Mouse (Mus musculus) mouse embryonic stem cell (cell line): ENCODE data around the gene Adamtsl4.

ENCODE experiments used
- in situ Hi-C, 2 experiments: fragments of 300-500 bp; cut with MboI; formaldehyde crosslinking; loops; 1 replicate in 1 of 2; 3 replicates in 1 of 2; pipeline ENCODE4 v1.14.3; 2019 to 2020; ENCODE audit warnings: low sequenced_read_pairs in 2 of 2, low pct_unique_long_range_greater_than_20kb in 1 of 2, mixed read lengths in 1 of 2; ENCODE audit not compliant: unreplicated experiment in 1 of 2

Adamtsl4 gene

DNA sequence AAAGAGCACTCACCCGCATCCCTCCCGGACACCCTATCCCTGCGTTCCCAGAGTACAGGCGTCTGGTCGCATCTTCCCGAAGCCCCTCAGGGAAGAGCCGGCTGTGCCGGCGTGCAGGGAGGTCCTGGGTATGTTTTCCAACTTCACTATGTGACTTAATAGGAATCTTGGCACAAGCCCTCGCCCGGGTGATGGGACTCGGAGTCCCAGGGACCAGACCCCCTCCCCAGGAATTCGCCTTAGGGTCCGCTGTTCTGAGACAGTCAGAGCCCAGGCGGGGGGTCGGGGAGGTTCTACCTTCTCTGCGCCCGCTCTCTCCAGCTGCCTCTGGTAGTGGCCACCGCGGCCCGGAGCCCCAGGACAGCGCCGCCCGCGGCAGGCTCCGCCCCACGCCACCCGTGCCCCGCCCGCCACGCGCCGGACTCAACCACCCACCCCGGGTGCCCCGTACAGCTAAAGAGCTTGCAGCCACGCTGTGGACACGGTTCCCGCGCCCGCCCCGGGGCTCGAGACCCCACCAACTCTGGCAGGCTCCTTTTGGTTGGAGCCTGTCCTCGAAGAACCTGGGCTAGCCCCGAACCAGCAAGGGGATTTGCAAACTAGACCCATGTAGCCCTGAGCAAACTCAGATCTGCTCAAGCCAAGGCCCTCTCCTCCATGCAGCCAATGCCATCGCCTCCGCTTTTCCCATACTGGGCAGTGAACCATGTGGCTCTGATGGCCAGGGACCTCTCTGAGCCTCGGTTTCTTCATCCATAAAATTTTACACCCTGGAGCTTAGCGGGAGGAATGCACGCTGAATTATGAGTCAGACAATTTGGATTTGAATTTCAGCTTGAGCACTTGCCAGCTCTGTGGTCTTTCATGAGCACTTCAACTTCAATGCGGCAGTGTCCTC is at the start of gene Adamtsl4:
Gene Adamtsl4 (minus strand): TSS at position 394 of the 898 bp plus-strand sequence.
- in situ Hi-C loops = no loop called here

DNA sequence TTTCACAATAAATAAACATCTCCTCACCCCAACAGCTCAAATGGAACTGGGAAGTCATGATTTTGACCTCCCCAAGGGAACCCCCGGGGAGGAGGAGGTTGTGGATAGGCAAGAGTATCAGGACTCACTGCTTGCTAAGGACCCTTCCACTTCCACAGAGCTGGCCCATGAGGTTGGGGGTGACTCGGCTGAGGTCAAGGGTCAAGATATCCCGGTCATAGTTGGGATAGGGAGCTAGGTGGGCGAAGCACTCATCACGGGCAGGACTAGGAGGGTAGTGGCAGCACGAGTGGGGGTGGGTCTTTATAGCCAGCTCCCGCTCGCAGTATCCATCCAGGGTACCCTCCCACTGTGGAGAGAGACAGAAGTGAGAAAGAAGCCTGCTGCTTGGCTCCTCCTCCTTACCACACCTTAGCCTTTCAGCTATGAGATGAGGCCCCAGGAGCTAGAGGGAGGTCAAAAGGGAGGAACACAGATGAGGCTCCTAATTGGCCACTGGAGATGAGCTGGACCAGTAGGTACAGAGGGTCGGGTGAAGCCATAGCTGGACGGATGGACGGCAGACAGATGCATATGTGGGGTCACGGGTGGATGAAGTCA is 47.5 kb upstream of the Adamtsl4 start:
- in situ Hi-C loops = no loop called here

DNA sequence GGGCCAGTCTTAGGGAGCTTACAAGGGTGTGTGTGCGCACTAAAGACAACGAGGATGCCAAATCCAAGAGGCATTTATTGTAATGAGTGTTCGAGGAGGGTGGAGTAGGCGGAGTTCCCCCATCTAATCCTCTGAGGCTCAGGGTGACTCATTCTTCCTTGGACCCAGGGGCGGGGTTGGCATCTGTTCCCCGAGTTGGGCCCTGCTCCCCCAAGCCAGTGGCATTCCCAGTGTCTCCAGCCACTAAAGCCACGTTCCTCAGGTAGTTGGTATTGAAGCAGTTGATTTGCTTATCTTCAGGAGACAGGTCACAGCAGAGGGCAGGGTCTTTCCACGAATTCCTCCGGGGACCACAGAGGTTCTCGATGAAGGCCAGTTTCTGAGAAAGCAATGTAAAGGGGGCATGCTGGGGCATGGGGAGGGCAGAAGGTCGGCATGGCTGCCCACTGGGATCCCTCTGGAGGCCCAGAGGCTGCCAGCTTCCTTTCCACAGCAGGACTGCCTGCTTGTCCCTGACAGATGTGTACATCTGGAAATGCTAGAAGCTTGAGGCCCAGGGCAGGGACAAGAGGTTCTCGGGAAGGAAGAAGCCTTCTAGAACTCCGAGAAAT is 46.5 kb upstream of the Adamtsl4 start:
- in situ Hi-C loops = no loop called here

DNA sequence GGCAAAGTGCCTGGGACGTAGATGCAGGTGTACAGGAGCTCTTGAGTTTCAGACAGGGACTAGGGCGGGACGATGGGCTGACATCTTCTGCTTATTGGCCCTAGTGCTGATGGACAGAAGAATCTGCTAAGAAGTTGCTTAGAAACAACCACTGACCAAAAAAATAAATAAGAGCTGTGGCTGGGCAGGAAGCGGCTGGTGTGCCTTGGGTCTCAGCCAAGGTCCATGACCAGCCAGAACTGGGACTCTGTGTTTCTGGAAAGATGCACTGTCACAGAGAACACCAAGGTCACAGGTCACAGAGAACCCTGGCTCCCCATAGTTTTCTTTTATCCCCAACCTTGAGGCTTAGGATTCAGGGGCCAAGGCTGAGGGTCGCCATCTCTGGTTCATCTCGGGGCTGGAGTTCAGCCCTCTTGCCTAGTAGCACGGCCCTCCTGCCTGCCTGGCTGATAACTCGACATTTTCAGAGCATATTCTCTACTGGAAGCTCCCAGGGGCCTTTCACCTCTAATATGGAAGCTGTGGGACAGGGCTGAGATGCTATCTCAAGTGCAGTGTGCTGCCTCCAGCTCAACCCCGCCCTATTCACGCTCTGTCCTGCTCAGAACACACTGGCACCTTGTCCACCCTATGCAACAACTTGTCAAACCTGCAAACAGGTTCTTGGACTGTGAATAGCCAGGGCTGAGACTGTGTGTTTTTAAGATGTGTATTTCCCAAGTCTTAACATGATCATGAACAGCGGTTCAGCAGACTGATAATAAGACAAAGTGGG is 45.2 kb upstream of the Adamtsl4 start:
- in situ Hi-C loops = no loop called here

DNA sequence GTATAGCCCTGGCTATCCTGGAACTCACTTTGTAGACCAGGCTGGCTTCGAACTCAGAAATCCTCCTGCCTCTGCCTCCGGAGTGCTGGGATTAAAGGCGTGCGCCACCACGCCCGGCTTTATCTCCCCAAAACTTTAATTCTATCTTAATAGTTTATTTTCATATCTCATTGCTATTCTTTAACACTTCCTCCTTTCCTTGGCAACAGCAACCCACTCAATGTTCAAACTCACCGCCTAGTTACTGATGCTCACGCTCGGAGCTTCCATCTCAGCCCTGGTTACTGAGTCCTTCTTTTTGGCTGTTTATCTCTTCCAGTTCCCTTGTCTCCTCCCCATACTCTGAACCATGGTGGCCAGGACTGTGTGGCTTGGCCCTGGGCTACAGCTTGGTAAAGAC is 44.6 kb upstream of the Adamtsl4 start:
- in situ Hi-C loops = no loop called here

DNA sequence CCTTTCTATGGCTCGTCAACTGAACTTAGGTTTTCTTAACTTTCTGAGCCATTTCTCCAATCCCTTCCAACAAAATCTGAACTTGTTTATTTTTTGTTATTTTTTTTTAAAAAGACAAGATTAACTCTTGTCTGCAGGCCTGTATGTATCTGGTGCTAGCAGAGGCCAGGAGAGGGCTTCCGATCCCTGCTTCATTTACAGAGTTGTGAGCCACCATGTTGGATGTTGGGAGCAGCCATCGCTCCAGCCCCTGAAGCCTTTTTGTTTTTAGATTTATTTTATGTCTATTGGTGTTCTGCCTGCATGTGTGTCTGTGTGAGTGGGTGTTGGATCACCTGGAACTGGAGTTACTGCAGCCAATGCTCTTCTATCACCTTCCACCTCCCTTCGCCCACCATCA is 44.1 kb upstream of the Adamtsl4 start:
- in situ Hi-C loops = no loop called here

DNA sequence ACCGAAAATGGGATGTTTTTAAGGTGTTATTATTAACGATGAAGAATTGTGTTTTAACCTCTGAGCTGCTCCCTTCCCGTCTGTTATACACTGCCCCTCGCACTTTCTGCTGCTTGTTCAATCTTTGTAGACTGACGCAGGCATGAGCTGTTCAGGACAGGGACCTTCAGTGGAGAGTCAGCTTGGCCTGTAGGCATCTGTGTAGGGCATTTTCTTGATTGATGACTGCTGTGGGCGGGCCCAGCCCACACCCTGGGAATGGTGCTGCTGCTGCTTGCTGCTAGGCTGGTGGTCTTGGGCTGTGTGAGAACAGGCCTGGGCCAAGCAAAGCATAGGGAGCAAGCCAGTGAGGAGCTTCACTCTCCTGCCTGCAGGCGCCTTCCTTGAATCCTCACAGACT is 42.7 kb upstream of the Adamtsl4 start:
- in situ Hi-C loops = no loop called here

DNA sequence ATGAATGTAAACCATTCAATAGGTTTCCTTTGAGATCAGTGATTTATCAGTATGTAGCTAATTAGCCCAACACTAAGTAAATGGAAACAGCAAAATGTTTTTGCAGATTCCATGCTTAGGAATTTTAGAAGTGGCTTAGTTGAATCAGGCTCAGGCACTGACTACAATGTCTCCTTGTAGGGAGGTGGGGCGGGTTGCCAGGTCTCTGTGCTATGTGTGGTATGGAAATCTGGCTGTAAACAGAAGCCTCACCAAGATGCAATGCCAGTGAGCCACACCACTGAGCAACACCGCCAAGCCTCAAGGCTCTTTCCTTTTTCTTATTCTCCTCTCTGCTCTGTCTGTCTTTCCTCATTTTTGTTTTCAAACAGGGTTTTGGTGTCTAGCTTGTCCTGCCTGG is 41.2 kb upstream of the Adamtsl4 start:
- in situ Hi-C loops = no loop called here

DNA sequence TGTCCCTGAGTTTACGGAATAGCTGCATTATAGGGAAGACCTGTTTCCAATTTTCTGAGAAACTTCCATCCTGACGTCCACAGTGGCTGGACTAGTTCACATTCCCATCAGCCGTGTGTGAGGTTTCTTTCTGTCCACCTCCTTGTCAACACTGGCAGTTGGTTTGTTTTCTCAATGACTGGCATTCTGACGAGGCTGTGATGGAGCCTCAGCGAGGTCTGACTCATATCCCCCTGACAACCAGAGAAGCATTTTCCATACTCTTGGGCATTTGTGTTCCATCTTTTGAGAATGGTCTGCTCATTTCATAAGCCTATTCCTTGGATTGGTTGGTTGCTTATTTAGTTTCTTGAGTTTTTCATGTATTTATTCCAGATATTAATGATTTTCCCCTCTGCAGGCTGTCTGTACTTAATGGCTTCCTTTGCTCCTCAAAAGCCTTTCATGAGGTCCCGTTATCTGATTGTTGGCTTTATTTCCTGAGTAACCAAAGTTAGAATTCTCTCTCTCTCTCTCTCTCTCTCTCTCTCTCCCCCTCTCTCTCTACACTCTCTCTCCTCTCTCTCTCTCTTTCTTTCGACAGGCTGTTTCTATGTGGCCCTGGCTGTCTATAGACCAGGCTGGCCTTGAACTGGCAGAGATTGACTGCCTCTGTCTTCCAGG is 39.1 kb upstream of the Adamtsl4 start:
- in situ Hi-C loops = no loop called here

DNA sequence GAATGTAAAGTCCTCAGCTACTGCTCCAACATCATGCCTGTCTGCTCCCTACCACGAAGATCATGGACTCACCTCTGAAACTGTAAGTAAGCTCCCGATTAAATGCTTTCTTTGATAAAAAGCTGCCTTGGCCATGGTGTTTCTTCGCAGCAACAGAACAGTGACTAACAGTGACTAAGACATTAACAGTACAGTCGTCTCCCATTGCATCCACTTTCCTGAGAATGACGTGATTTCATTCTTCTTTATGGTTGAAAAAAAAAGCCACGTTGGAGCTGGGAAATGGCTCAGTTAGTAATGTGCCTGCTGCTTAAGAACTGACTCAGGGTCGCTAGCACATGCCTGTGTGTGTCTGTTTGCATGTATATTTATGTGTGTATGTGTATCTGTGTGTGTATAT is 38.1 kb upstream of the Adamtsl4 start:
- in situ Hi-C loops = no loop called here

DNA sequence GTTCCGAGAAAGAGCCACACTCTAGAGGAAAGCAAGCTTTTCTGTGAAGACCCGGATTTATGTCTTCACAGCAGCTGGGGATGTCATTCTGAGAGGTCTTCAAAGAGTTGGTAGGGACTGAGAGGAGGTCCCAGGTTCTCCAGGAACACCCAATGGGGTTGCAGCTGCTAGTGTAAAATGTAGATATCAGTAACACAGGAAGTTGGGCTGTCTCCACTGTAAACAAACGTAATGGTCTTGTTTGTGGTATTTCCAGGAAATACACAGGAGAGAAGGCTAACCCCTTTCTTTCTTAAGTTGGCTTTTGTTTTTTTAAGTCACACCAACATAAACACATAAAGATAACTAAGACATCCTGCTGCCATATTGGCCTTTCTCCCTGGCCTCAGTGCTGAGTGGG is 34.7 kb upstream of the Adamtsl4 start:
- in situ Hi-C loops = loop anchor here in 1 of 2 experiments (25.0 kb wide), 1 partner anchor 210 kb away; no protein-coding TSS in a partner anchor

DNA sequence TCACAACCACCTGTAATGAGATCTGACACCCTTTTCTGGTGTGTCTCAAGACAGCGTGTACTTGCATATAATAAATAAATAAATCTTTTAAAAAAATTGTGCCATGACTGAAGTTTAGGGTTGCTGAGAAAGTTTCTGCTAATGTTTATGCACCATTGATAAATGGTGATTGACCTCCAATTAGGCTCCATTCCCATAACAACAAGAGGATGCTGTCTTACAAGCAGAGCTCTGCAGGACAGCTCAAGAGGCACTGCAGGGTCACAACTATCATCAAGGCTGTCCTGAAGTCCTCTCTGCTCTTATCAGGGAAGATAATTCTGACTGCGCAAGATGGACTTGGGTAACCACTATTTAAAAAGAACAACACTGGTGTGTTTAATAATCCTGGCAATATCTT is 30.4 kb upstream of the Adamtsl4 start:
- in situ Hi-C loops = loop anchor here in 1 of 2 experiments (25.0 kb wide), 1 partner anchor 206 kb away; no protein-coding TSS in a partner anchor

DNA sequence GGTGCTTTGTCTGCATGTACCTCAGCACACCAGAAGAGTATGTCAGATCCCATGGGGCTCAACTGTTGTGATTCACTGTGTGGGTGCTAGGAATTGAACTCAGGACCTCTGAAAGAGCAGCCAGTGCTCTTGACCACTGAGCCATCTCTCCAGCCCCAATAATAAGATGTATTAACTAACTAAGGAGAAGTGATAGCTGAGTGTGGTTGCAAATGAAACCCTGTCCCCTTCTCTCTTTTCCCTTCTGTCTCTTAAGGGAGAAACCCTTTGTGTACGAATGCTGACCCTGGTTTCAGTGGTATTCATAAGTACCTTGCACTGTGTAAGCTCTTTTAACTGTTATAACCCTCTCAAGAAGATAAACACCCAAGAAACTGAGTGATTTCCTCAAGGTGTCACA is 28.4 kb upstream of the Adamtsl4 start:
- in situ Hi-C loops = loop anchor here in 1 of 2 experiments (25.0 kb wide), 1 partner anchor 204 kb away; no protein-coding TSS in a partner anchor

DNA sequence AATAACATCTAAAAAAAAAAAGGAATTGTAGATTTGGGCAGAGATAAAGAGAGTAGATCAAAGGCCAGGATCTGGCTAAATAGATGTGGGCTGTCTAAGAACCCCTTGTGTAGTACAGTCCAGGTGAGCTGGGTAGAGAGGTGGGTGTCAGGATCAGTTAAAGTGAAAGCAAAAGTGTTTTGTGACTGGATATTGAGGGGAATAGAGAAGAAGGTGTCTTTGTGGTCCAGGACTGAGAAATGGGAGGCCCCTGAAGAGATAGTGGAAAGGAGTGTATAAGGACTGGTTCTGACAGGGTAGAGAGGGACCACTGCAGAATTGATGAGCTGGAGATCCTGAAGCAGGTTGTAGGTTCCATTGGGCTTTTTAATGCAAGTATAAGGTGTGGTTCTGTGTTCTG is 22.2 kb upstream of the Adamtsl4 start:
- in situ Hi-C loops = loop anchor here in 1 of 2 experiments (25.0 kb wide), 1 partner anchor 198 kb away; no protein-coding TSS in a partner anchor

DNA sequence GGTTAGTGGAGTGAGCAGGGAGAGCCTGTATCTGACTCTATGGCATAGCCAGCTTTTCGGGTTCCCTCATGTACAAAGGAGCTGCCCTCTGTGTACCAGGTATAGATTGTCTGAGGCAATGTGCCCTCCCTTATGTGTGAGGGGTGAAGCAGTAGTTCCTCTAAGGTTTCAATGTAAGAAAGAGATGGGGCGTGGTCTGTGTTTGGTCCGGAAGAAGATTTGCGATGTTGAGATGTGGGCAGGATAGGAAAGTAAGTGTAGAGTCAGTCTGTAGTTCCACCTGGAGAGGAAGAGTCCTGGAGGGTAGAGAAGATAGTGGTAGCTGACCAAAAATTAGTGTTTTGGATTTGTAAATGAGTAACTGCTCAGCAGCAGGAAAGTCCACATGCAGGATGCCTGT is 21.3 kb upstream of the Adamtsl4 start:
- in situ Hi-C loops = loop anchor here in 1 of 2 experiments (25.0 kb wide), 1 partner anchor 197 kb away; no protein-coding TSS in a partner anchor

DNA sequence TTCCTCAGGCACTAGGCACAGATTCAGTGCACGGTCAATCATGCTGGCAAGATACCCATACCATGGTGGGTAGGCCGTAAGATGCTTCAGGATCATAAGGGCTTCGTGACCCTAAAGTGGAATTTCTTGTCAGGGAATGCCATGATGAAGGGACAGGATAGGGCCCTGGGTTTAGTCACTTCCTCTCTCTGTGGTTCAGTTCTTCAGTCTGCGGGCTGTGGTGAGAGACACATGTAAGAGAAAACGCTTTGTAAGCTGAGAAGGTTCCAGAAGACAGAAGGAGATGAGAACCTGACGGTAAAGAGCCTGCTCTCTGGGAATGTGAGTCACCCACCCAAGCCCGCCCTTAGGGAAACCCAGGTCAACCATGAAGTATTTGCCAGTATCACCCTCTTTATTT is 19.8 kb upstream of the Adamtsl4 start:
- in situ Hi-C loops = loop anchor here in 1 of 2 experiments (25.0 kb wide), 1 partner anchor 195 kb away; no protein-coding TSS in a partner anchor

DNA sequence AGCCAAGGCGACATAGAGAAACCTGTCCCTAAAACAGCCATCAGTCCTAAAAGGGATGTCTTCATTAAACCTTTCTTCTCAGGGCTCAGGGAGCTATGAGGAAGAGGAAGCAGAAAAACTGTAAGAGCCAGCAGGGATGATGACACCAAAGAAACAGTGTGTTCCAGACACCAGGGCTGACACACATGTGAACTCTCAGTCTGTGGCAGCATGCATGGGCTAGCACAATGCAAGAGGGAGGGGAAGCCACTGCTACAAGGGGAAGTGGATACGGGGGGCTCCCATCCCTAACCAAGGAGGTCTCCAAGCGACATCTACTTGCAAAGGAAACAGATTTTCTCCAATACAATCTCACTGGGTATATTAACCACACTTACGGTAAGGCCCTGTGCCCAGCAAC is 18.6 kb upstream of the Adamtsl4 start:
- in situ Hi-C loops = loop anchor here in 1 of 2 experiments (25.0 kb wide), 1 partner anchor 194 kb away; no protein-coding TSS in a partner anchor

DNA sequence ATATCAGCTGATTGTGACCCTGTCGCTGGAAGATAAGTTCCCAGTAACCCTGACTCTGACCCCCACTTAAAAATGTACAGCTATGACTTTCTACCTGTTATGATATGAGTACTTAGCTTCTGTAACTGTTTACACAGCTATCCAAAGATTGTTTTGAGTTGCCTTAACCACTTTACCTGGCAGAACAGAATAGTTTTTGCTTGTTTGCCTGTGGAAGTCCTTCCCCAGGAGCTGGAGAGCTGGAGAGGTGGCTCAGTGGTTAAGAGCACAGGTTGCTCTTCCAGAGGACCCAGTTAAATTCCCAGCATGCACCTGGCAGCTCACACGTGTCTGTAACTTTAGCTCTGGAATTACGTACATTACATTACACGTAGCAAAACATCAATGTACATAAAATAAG is 16.9 kb upstream of the Adamtsl4 start:
- in situ Hi-C loops = loop anchor here in 1 of 2 experiments (25.0 kb wide), 1 partner anchor 192 kb away; no protein-coding TSS in a partner anchor
